Comparison of ENCODE assay signal across 8 mouse cellular contexts in the genomic region with DNA sequence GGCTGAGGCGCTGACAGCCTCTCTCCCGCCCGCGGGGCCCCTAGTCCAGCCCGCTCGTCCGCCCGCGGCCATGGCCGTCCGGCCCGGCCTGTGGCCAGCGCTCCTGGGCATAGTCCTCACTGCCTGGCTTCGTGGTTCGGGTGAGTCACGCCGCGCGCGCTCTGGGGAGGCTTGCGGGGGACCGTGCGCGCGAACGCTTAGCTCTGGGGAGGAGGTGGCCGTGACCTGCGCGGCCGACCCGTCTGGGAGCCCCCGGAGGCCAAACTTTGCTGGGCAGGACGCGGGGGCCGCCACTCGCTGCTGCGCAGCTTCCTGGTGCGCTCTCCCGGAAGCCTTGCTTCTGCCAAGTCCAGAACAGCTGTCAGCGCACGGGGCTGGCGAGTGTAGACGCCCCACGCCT. TPM values are rescaled to one million over a fixed set of nuclear protein-coding genes. Genes with fewer than 3 reads are reported as not detected.
DNase-seq lines count a peak whose midpoint lies in the region; ATAC-seq lines count a peak whose summit lies in the region.

No protein-coding gene starts in this region.

- peak; percentile 46 for DNase-seq in embryo, embryonic 10 days (ENCODE audit: low spot score)
- DNase-seq in embryo, embryonic 11 days, result no peak
- DNase-seq in NIH3T3 (ENCODE audit: low read depth) (peak; percentile 25), adipocyte (ENCODE audit: low spot score) (no peak)
- peak; percentile 54 for DNase-seq in forebrain, embryonic 10.5 days (ENCODE audit: extremely low spot score, low spot score)
- no peak for DNase-seq in hindbrain, embryonic 11.5 days (ENCODE audit: low spot score)
- peak; percentile 10 for DNase-seq in naive thymus-derived CD4-positive, alpha-beta T cell, adult 2 months (ENCODE audit: low read depth)

- H3K27ac ChIP-seq in forebrain, embryonic 10.5 days, result peak overlapping the region; percentile 79
- H3K27ac ChIP-seq in hindbrain, embryonic 11.5 days (ENCODE audit: low read depth, low read length), result peak overlapping the region; percentile 74
- no peak overlapping the region for H3K27ac ChIP-seq in limb, embryonic 15.5 days

- no peaks in the 10 kb centered on the region for H3K9me3 ChIP-seq in forebrain, embryonic 10.5 days
- no peaks in the 10 kb centered on the region for H3K9me3 ChIP-seq in hindbrain, embryonic 11.5 days (ENCODE audit: control insufficient read depth, low read length)
- H3K9me3 ChIP-seq in limb, embryonic 15.5 days, result no peaks in the 10 kb centered on the region

- H3K27me3 ChIP-seq in forebrain, embryonic 10.5 days (ENCODE audit: poor library complexity, severe bottlenecking), result peaks cover 100% of the 10 kb centered on the region
- peaks cover 81% of the 10 kb centered on the region for H3K27me3 ChIP-seq in hindbrain, embryonic 11.5 days (ENCODE audit: control insufficient read depth, insufficient read depth, low read length)
- peaks cover 100% of the 10 kb centered on the region for H3K27me3 ChIP-seq in limb, embryonic 15.5 days

- H3K4me1 ChIP-seq in forebrain, embryonic 10.5 days, result peaks cover 50% of the 10 kb centered on the region
- H3K4me1 ChIP-seq in hindbrain, embryonic 11.5 days (replicated peaks; ENCODE audit: control insufficient read depth, insufficient read depth, low read length), result peaks cover 3% of the 10 kb centered on the region; the same call in 1 of the 2 replicates
- peaks cover 19% of the 10 kb centered on the region for H3K4me1 ChIP-seq in limb, embryonic 15.5 days

- under 1% methylated on average over 44 of the region's 44 CpGs for WGBS in forebrain, embryonic 10.5 days
- 2% methylated on average over 41 of the region's 44 CpGs for WGBS in hindbrain, embryonic 11.5 days
- WGBS in limb, embryonic 15.5 days, result under 1% methylated on average over 42 of the region's 44 CpGs

- no peaks in the 10 kb centered on the region for H3K36me3 ChIP-seq in forebrain, embryonic 10.5 days (replicated peaks)
- no peaks in the 10 kb centered on the region for H3K36me3 ChIP-seq in hindbrain, embryonic 11.5 days (ENCODE audit: control insufficient read depth, insufficient read depth, low read length)
- no peaks in the 10 kb centered on the region for H3K36me3 ChIP-seq in limb, embryonic 15.5 days

- peak overlapping the region; percentile 72 for H3K9ac ChIP-seq in hindbrain, embryonic 11.5 days (ENCODE audit: low read depth, low read length)
- H3K9ac ChIP-seq in limb, embryonic 15.5 days, result 0 out of 2 replicates have a peak overlapping the region, but pooled peaks have one; percentile 7

- H3K4me2 ChIP-seq in hindbrain, embryonic 11.5 days (replicated peaks; ENCODE audit: low read depth, low read length), result peak overlapping the region; percentile 95
- peak overlapping the region; percentile 100 for H3K4me2 ChIP-seq in limb, embryonic 15.5 days

- peak; percentile 47; the same call in 1 of the 2 replicates for ATAC-seq in hindbrain, embryonic 11.5 days (ENCODE audit: low FRiP score)
- ATAC-seq in limb, embryonic 15.5 days (ENCODE audit: insufficient number of reproducible peaks, low FRiP score, low TSS enrichment, low read depth), result no peak

- H3K4me3 ChIP-seq in forebrain, embryonic 10.5 days, result peak overlapping the region; percentile 72
- peak overlapping the region; percentile 61 for H3K4me3 ChIP-seq in hindbrain, embryonic 11.5 days (ENCODE audit: low read depth, low read length)
- H3K4me3 ChIP-seq in limb, embryonic 15.5 days, result peak overlapping the region; percentile 54

RNA-seq across cellular contexts. Expression of a gene that starts 0.4 kb away (rescaled TPM):
- polyA plus RNA-seq in forebrain, embryonic 10.5 days (2016; fragmentation: Nextera tagmentation; extraction: Ambion mirVana), result 2.4 TPM in 2 replicates
- 2.7 and 2.9 TPM in 2 replicates for polyA plus RNA-seq in hindbrain, embryonic 11.5 days (2014; fragmentation: Nextera tagmentation; extraction: Ambion mirVana)
- 0.99 and 2.3 TPM in 2 replicates for polyA plus RNA-seq in limb, embryonic 15.5 days (2015; fragmentation: Nextera tagmentation; extraction: Ambion mirVana)

Comparison
In these comparisons a context has a peak if more than half of its experiments do, and no peak if none do; other contexts are left out.
1. DNase-seq: peak in embryo, embryonic 10 days (single experiment), NIH3T3 (single experiment), forebrain, embryonic 10.5 days (single experiment) and naive thymus-derived CD4-positive, alpha-beta T cell, adult 2 months (single experiment); none in embryo, embryonic 11 days (single experiment), hindbrain, embryonic 11.5 days (single experiment) and adipocyte (single experiment).
2. Peak in every context shown above with its lines, with median percentiles within 50 percentile points of each other: H3K4me3 ChIP-seq.